Mouse (Mus musculus) colon, adult 2 months (tissue): Measurements from ENCODE around the gene Olfr661. TPM values are rescaled to one million over a fixed set of nuclear protein-coding genes. Genes with fewer than 3 reads are reported as not detected.

Experiments used
- polyA plus RNA-seq: library from polyadenylated mRNA; depleted of rRNA; stranded (reverse); fragments of >200 nt; gene quantifications from 2 replicates; pipeline ENCODE4 v1.2.3, GENCODE M21; 2012; rRNA removed

Olfr661 gene
- polyA plus RNA-seq: not detected in 2 replicates

GRCm38 (mm10) chr7:104686201-104686600 lies at the start of gene Olfr661:
Gene Olfr661 (plus strand): TSS chr7:104686501.

GRCm38 (mm10) chr7:104646841-104647482 lies 39.3 kb upstream of the Olfr661 start, which contains the start of gene Olfr658:
Gene Olfr658 (minus strand): TSS chr7:104647305.

DNA sequence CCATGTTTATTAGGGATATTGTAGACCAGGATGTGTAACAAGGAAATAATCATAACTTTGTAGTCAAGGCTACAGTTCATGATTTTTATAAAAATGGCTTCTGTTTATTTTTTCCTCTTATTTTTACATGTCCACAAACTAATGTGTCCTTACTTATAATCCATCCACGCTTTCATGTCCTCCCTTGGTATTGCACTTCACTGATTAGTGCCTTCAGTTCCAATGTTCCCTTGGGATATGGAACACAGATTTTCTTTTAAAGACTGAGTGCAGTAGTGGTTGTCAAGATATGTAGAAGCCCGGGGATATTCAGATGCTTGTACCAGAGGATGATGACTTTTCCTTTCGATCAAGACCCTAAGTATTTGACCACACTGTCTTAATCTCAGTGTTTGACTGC lies 19.8 kb upstream of the Olfr661 start, which contains the start of gene Olfr659:
Olfr659 (plus strand) TSS at position 301 of the 400 bp plus-strand sequence.

Other genes starting within 250 kb of the Olfr661 start
- 0.77 and 0.94 TPM in 2 replicates for gene Trim30a, start 221.3 kb upstream of the Olfr661 start, polyA plus RNA-seq
- gene Trim30d, start 178.7 kb upstream of the Olfr661 start, polyA plus RNA-seq: 1.6 and 2.0 TPM in 2 replicates
- gene Olfr651, start 136.4 kb upstream of the Olfr661 start, polyA plus RNA-seq: not detected in 2 replicates
- not detected in 2 replicates for gene Olfr652, start 125.6 kb upstream of the Olfr661 start, polyA plus RNA-seq
- not detected in 2 replicates for gene Olfr653, start 109.2 kb upstream of the Olfr661 start, polyA plus RNA-seq
- gene Olfr654, start 99.5 kb upstream of the Olfr661 start, polyA plus RNA-seq: not detected in 2 replicates
- gene Olfr655, start 84.7 kb upstream of the Olfr661 start, polyA plus RNA-seq: 0.17 TPM in 1 of 2 replicates, not detected in the other
- not detected in 2 replicates for gene Olfr656, start 72.5 kb upstream of the Olfr661 start, polyA plus RNA-seq
- gene Olfr657, start 61.7 kb upstream of the Olfr661 start, polyA plus RNA-seq: not detected in 2 replicates
- gene Olfr658, start 39.2 kb upstream of the Olfr661 start, polyA plus RNA-seq: 0.07 and 0.08 TPM in 2 replicates
- gene Olfr659, start 19.7 kb upstream of the Olfr661 start, polyA plus RNA-seq: not detected in 2 replicates
- gene Usp17le, start 91.0 kb downstream of the Olfr661 start, polyA plus RNA-seq: not detected in 2 replicates
- not detected in 2 replicates for gene Usp17lb, start 156.1 kb downstream of the Olfr661 start, polyA plus RNA-seq
- not detected in 2 replicates for gene Usp17la, start 170.5 kb downstream of the Olfr661 start, polyA plus RNA-seq
- gene Olfr665, start 191.5 kb downstream of the Olfr661 start, polyA plus RNA-seq: not detected in 2 replicates
- not detected in 2 replicates for gene Olfr666, start 209.5 kb downstream of the Olfr661 start, polyA plus RNA-seq
- not detected in 2 replicates for gene Olfr667, start 235.0 kb downstream of the Olfr661 start, polyA plus RNA-seq
- not detected in 2 replicates for gene Olfr668, start 241.6 kb downstream of the Olfr661 start, polyA plus RNA-seq
- gene Olfr669, start 247.7 kb downstream of the Olfr661 start, polyA plus RNA-seq: not detected in 2 replicates